In the genomic region with DNA sequence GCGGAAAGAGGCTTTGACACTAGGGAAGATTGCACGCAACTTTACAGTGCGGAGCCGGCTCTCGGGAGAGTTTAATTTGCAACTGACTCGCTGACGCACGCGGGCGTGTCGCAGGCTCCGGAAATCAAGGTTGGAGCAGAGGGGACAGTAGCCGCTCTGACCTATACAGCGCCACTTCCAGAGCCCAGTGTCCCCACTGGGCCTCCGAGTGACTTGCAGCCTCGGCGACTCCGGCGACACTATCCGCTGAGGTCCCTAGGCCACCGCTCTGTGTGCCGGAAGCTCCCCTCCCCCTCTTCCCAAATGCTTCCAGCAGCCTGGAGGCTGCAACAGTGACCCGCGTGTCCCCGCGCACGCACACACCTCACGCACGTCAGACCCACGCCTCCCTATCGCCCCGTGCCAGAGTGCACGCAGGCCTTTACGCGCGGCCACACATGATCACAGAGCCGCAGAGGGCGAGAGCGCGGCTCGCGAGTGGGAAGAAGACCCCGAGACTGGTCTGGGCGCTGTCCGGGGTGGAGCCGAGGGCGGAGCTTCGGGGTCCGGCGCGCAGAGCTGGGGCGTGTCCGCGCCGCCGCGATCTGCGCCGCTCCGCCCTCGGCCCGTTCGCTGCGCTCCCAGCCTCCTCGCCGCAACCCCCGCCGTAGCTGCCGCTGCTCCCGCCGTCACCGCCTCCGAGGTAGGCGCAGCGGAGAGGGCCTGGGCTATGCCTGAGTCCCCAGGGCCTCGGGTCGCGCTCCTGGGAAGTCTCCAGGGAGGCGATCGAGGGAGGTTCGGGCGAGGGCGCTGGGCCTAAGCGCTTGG, we compare ENCODE assay signal across 8 mouse cellular contexts. TPM values are rescaled to one million over a fixed set of nuclear protein-coding genes. Genes with fewer than 3 reads are reported as not detected.
DNase-seq lines count a peak whose midpoint lies in the region; ATAC-seq and TF ChIP-seq lines count a peak whose summit lies in the region.

TSS of gene Vdac1 (plus strand) at position 390 of the 807 bp plus-strand sequence.

- peak; percentile 82 for ATAC-seq in CD4-positive, CD25-positive, alpha-beta regulatory T cell, adult 4 months
- peak; percentile 89 for ATAC-seq in erythroid progenitor cell, adult 5-6 weeks (replicated peaks; ENCODE audit: low FRiP score, poor library complexity, severe bottlenecking)
- peak; percentile 94 for ATAC-seq in heart, embryonic 12.5 days (ENCODE audit: insufficient number of reproducible peaks, low FRiP score)
- peak; percentile 92 for ATAC-seq in kidney, postnatal 0 days (replicated peaks; ENCODE audit: low FRiP score, low read depth)
- ATAC-seq in monocyte, adult 5-6 weeks (replicated peaks; ENCODE audit: insufficient number of reproducible peaks, low FRiP score, low TSS enrichment, poor library complexity, severe bottlenecking) = peak; percentile 67

- no peaks in the 10 kb centered on the region for H3K36me3 ChIP-seq in heart, embryonic 12.5 days
- H3K36me3 ChIP-seq in kidney, postnatal 0 days (ENCODE audit: insufficient read depth, low read length) = no peaks in the 10 kb centered on the region
- no peaks in the 10 kb centered on the region for H3K36me3 ChIP-seq in liver, adult 2 months (ENCODE audit: control insufficient read depth, insufficient read depth, low read length)

- H3K27me3 ChIP-seq in heart, embryonic 12.5 days (replicated peaks) = no peaks in the 10 kb centered on the region
- H3K27me3 ChIP-seq in kidney, postnatal 0 days (ENCODE audit: insufficient read depth, low read length) = no peaks in the 10 kb centered on the region
- H3K27me3 ChIP-seq in liver, adult 2 months (ENCODE audit: control insufficient read depth, insufficient read depth, low read length) = no peaks in the 10 kb centered on the region

- peak; percentile 93 for DNase-seq in kidney, postnatal 0 days (ENCODE audit: low spot score)
- peak; percentile 80 for DNase-seq in liver, adult 2 months (ENCODE audit: extremely low read depth, low read depth, low spot score)
- DNase-seq in spleen, postnatal 4 days (ENCODE audit: low spot score in 2 of 2) = peak; percentile 84 to 92

- peaks cover 15% of the 10 kb centered on the region for H3K4me1 ChIP-seq in brown adipose tissue, adult 24 weeks (ENCODE audit: control insufficient read depth, insufficient read depth, insufficient read length, low read length)
- H3K4me1 ChIP-seq in heart, embryonic 12.5 days (replicated peaks) = peaks cover 47% of the 10 kb centered on the region
- H3K4me1 ChIP-seq in kidney, postnatal 0 days (replicated peaks; ENCODE audit: insufficient read depth, low read length) = peaks cover 38% of the 10 kb centered on the region
- peaks cover 37% of the 10 kb centered on the region for H3K4me1 ChIP-seq in liver, adult 2 months (ENCODE audit: control insufficient read depth, insufficient read depth, low read length)

- peak; percentile 63; the same call in 1 of the 2 replicates for TF ChIP-seq POLR2A in liver, adult 2 months (IDR thresholded peaks at IDR 0.05; ENCODE audit: extremely low read depth, insufficient read depth, low read length)

- H3K9me3 ChIP-seq in heart, embryonic 12.5 days (replicated peaks) = no peaks in the 10 kb centered on the region
- H3K9me3 ChIP-seq in kidney, postnatal 0 days (replicated peaks; ENCODE audit: low read length) = no peaks in the 10 kb centered on the region

- H3K27ac ChIP-seq in brown adipose tissue, adult 24 weeks (replicated peaks; ENCODE audit: low read depth, low read length) = peak within 1 kb of the TSS; percentile 98
- H3K27ac ChIP-seq in heart, embryonic 12.5 days (ENCODE audit: poor library complexity, severe bottlenecking) = peak within 1 kb of the TSS; percentile 97
- peak within 1 kb of the TSS; percentile 99 for H3K27ac ChIP-seq in kidney, postnatal 0 days
- H3K27ac ChIP-seq in liver, adult 2 months (replicated peaks; ENCODE audit: insufficient read depth, low read depth, low read length) = peak within 1 kb of the TSS; percentile 97

- H3K4me3 ChIP-seq in brown adipose tissue, adult 24 weeks (ENCODE audit: insufficient read depth, low read depth, low read length) = peak within 1 kb of the TSS; percentile 80
- peak within 1 kb of the TSS; percentile 83 for H3K4me3 ChIP-seq in heart, embryonic 12.5 days
- peak within 1 kb of the TSS; percentile 95 for H3K4me3 ChIP-seq in kidney, postnatal 0 days (replicated peaks; ENCODE audit: low read depth, low read length)
- H3K4me3 ChIP-seq in liver, adult 2 months (ENCODE audit: insufficient read depth, low read depth, low read length) = peak within 1 kb of the TSS; percentile 80

- TF ChIP-seq CTCF in kidney, postnatal 0 days (IDR thresholded peaks at IDR 0.05; ENCODE audit: low read depth) = no peak
- no peak for TF ChIP-seq CTCF in liver, adult 2 months (IDR thresholded peaks at IDR 0.05; ENCODE audit: low read depth, low read length)

- peak within 1 kb of the TSS; percentile 96 for H3K9ac ChIP-seq in heart, embryonic 12.5 days
- H3K9ac ChIP-seq in kidney, postnatal 0 days (ENCODE audit: low read depth, low read length) = peak within 1 kb of the TSS; percentile 96
- peak within 1 kb of the TSS; percentile 98 for H3K9ac ChIP-seq in liver, adult 2 months (ENCODE audit: low read depth, low read length)

- peaks cover 28% of the 10 kb centered on the region for H3K79me2 ChIP-seq in liver, adult 2 months (ENCODE audit: control insufficient read depth, insufficient read depth, low read length)

- H3K4me2 ChIP-seq in heart, embryonic 12.5 days = peak within 1 kb of the TSS; percentile 78
- peak within 1 kb of the TSS; percentile 77 for H3K4me2 ChIP-seq in kidney, postnatal 0 days (ENCODE audit: low read length)

- under 1% methylated on average over 64 of the region's 84 CpGs for WGBS in heart, embryonic 12.5 days
- under 1% methylated on average over 84 of the region's 84 CpGs for WGBS in kidney, postnatal 0 days
- under 1% methylated on average over 84 of the region's 84 CpGs for WGBS in liver, adult 2 months

RNA-seq across cellular contexts. Expression of gene Vdac1, which starts in this region (rescaled TPM):
- polyA plus RNA-seq in CD4-positive, CD25-positive, alpha-beta regulatory T cell, adult 4 months (2017; shearing (Covaris generic)) = 100 to 1,000 TPM in 1 of 2 experiments, 10 to 100 TPM in 1; 67.5 to 104 TPM
- polyA plus RNA-seq in brown adipose tissue, adult 24 weeks (2012; ENCODE audit: insufficient read depth, insufficient read length, missing spikeins) = 336 and 395 TPM in 2 replicates
- total RNA-seq in erythroid progenitor cell, adult 5-6 weeks (2015; ENCODE audit: low replicate concordance) = 36.9 and 45.4 TPM in 2 replicates
- 40.2 and 42.2 TPM in 2 replicates for total RNA-seq in erythroid progenitor cell, adult 5-6 weeks (2017; ENCODE audit: low replicate concordance)
- polyA plus RNA-seq in heart, embryonic 12.5 days (2016; fragmentation: Nextera tagmentation; extraction: Ambion mirVana) = 423 and 426 TPM in 2 replicates
- 355 and 398 TPM in 2 replicates for polyA plus RNA-seq in kidney, postnatal 0 days (2015; fragmentation: Nextera tagmentation; extraction: Ambion mirVana)
- total RNA-seq in liver, adult 2 months (2014; rRNA removed) = 213 and 220 TPM in 2 replicates
- 71.7 and 75.9 TPM in 2 replicates for polyA plus RNA-seq in liver, adult 2 months (2012; rRNA removed)
- 58.8 to 66.7 TPM (median 64.5 TPM) in 3 replicates for total RNA-seq in monocyte, adult 5-6 weeks (2017)

Comparison
In these comparisons a context has a peak if more than half of its experiments do, and no peak if none do; other contexts are left out.
1. Peak in every context shown above with its lines: DNase-seq, ATAC-seq, H3K4me3 ChIP-seq and H3K27ac ChIP-seq.